Comparison of ENCODE assay signal across 9 mouse cellular contexts in the genomic region with DNA sequence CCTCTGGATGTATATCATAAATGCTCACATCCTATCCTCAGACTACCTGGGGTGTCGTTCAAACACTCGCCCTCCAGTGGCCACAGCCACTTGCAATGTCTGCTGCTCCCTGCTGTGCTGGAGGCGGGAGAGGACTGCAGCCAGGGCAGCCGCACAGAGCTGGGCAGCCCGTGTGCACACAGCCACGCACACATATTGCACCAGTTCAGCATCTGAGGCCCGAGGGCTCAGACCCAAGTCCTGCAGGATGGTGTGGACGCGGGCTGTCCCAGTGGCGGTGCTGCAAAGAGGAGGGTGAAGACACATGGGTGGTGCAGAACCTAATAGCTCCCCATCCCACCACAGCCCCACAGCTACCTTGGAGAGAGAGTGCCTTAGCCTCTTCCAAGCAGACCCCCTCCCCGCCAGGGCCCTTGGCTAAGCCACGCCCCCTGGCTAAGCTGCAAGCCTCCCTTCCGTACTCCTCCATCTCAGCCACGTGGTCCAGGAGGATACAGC. TPM values are rescaled to one million over a fixed set of nuclear protein-coding genes. Genes with fewer than 3 reads are reported as not detected.
DNase-seq lines count a peak whose midpoint lies in the region; ATAC-seq and TF ChIP-seq lines count a peak whose summit lies in the region.
"Had no signal": no experiment of that assay in that cellular context is flagged by ENCODE, and none has a peak within 500 bp of the region (broad histone marks: within the 10 kb centered on the region; RNA-seq: fewer than 3 reads in every experiment).

No protein-coding gene starts in this region.

- no peak for TF ChIP-seq POLR2A in cerebellum, adult 2 months (IDR thresholded peaks at IDR 0.05; ENCODE audit: borderline replicate concordance, insufficient read depth, low read length)
- no peak for TF ChIP-seq POLR2A in testis, adult 2 months (IDR thresholded peaks at IDR 0.05; ENCODE audit: control insufficient read depth, low read depth, low read length)

- WGBS in cerebellum, adult 2 months, result 11% methylated on average over 14 of the region's 14 CpGs
- 5% methylated on average over 14 of the region's 14 CpGs for WGBS in limb, embryonic 11.5 days

- H3K27me3 ChIP-seq in cerebellum, adult 2 months (ENCODE audit: control insufficient read depth, insufficient read depth, low read length), result no peaks in the 10 kb centered on the region
- H3K27me3 ChIP-seq in testis, adult 2 months (ENCODE audit: control insufficient read depth, insufficient read depth, low read length), result no peaks in the 10 kb centered on the region
- H3K27me3 ChIP-seq in limb, embryonic 11.5 days (ENCODE audit: control insufficient read depth, insufficient read depth, low read length), result no peaks in the 10 kb centered on the region

- H3K4me1 ChIP-seq in cerebellum, adult 2 months (ENCODE audit: control insufficient read depth, insufficient read depth, low read length), result 0 out of 2 replicates have a peak, but pooled peaks cover 3% of the 10 kb centered on the region
- peaks cover 10% of the 10 kb centered on the region for H3K4me1 ChIP-seq in testis, adult 2 months (ENCODE audit: control insufficient read depth, insufficient read depth, low read length)
- 0 out of 2 replicates have a peak, but pooled peaks cover 5% of the 10 kb centered on the region for H3K4me1 ChIP-seq in limb, embryonic 11.5 days (ENCODE audit: control insufficient read depth, insufficient read depth, low read length)

- peak; percentile 37 for TF ChIP-seq CTCF in cerebellum, adult 2 months (IDR thresholded peaks at IDR 0.05; ENCODE audit: borderline replicate concordance, insufficient read depth, low read depth, low read length)
- TF ChIP-seq CTCF in testis, adult 2 months (IDR thresholded peaks at IDR 0.05; ENCODE audit: control insufficient read depth, insufficient read depth, insufficient replicate concordance, low read depth, low read length), result no peak

- peak in 1 of 2 experiments; percentile 44 for DNase-seq in cerebellum, adult 2 months
- no peak for DNase-seq in cerebellum, adult 9-11 months
- no peak for DNase-seq in testis, postnatal 14 days (ENCODE audit: low spot score)
- DNase-seq in limb, embryonic 11.5 days (ENCODE audit: low spot score), result peak; percentile 39
- no peak for DNase-seq in spleen, postnatal 36 days (ENCODE audit: low spot score in 2 of 2)
- no peak for DNase-seq in layer of hippocampus, postnatal 14 days (ENCODE audit: low spot score in 2 of 2)
- no peak for DNase-seq in urinary bladder, postnatal 4 days (ENCODE audit: low spot score in 2 of 2)

- H3K36me3 ChIP-seq in testis, adult 2 months (ENCODE audit: control insufficient read depth, insufficient read depth, low read length), result no peaks in the 10 kb centered on the region
- H3K36me3 ChIP-seq in limb, embryonic 11.5 days (ENCODE audit: control insufficient read depth, insufficient read depth, low read length), result no peaks in the 10 kb centered on the region

- H3K27ac ChIP-seq in cerebellum, adult 2 months (ENCODE audit: insufficient read depth, low read length), result no peak overlapping the region
- H3K27ac ChIP-seq in testis, adult 2 months (ENCODE audit: control insufficient read depth, insufficient read depth, low read depth, low read length), result no peak overlapping the region
- no peak overlapping the region for H3K27ac ChIP-seq in limb, embryonic 11.5 days (replicated peaks; ENCODE audit: low read depth, low read length)
- H3K27ac ChIP-seq: macrophage had no signal

- H3K9me3 ChIP-seq in limb, embryonic 11.5 days (ENCODE audit: control insufficient read depth, low read length), result no peaks in the 10 kb centered on the region

- no peak for ATAC-seq in limb, embryonic 11.5 days (ENCODE audit: insufficient number of reproducible peaks, low FRiP score, low TSS enrichment, low read depth)

- H3K4me3 ChIP-seq in cerebellum, adult 2 months (replicated peaks; ENCODE audit: insufficient read depth, low read depth, low read length), result no peak overlapping the region
- H3K4me3 ChIP-seq in testis, adult 2 months (ENCODE audit: control insufficient read depth, low read depth, low read length), result peak overlapping the region; percentile 2; the same call in 1 of the 2 replicates
- H3K4me3 ChIP-seq in limb, embryonic 11.5 days (ENCODE audit: low read depth, low read length), result no peak overlapping the region

- no peak overlapping the region for H3K9ac ChIP-seq in limb, embryonic 11.5 days (ENCODE audit: low read length)

- H3K4me2 ChIP-seq in limb, embryonic 11.5 days (ENCODE audit: low read depth, severe bottlenecking), result peak overlapping the region; percentile 22

RNA-seq across cellular contexts. Expression of a gene that starts 9.2 kb away (rescaled TPM):
- 0.67 and 0.74 TPM in 2 replicates for polyA plus RNA-seq in cerebellum, adult 2 months (2012; rRNA removed)
- polyA plus RNA-seq in testis, adult 2 months (2012; rRNA removed), result 0.77 and 1.2 TPM in 2 replicates
- polyA plus RNA-seq in limb, embryonic 11.5 days (2014; fragmentation: Nextera tagmentation; extraction: Ambion mirVana), result 0.51 and 0.65 TPM in 2 replicates
- total RNA-seq in layer of hippocampus, postnatal 14 days (2021), result 1 to 10 TPM; 1.4 TPM
